Mouse (Mus musculus) heart, postnatal 0 days (tissue): Measurements from ENCODE around the gene Dlk2.

ENCODE experiments used
- CTCF ChIP-seq: IDR thresholded peaks from 2 replicates; pipeline ENCODE4 v1.5.1; 2016; ENCODE audit warnings: antibody characterized with exemption, control low read depth, low read depth
- EP300 ChIP-seq: IDR thresholded peaks from 2 replicates; pipeline ENCODE4 v1.6.1; 2016; ENCODE audit warnings: antibody characterized with exemption, low read depth

GRCm38 (mm10) chr17:46254106-46254505 lies 43.1 kb upstream of the Dlk2 start:
- TF ChIP-seq CTCF (no peak), EP300 (no peak)
